Mouse (Mus musculus) CD4-positive, CD25-positive, alpha-beta regulatory T cell (primary cell): ENCODE results near the gene Olfr360. TPM values are rescaled to one million over a fixed set of nuclear protein-coding genes. Genes with fewer than 3 reads are reported as not detected.

Experiments
- polyA plus RNA-seq: library from polyadenylated mRNA; unstranded; fragments of 100-300 nt; shearing (Covaris generic); gene quantifications from one replicate; pipeline ENCODE4 v1.2.1, GENCODE M21; 2017

The Olfr360 gene
- polyA plus RNA-seq = not detected

GRCm38 (mm10) chr2:37065446-37065845 lies at the start of gene Olfr360:
Gene Olfr360 (plus strand): TSS chr2:37065746.

GRCm38 (mm10) chr2:37089190-37089589 lies 23.6 kb downstream of the Olfr360 start, which contains the start of gene Olfr361:
Gene Olfr361 (minus strand): TSS chr2:37089290.

GRCm38 (mm10) chr2:37117810-37118209 lies 52.3 kb downstream of the Olfr360 start, which contains the start of gene Olfr362:
Gene Olfr362 (minus strand): TSS chr2:37117910.

Other genes starting within 250 kb of the Olfr360 start
- gene Olfr3, start 248.7 kb upstream of the Olfr360 start, polyA plus RNA-seq = not detected
- not detected for gene Olfr350, start 219.4 kb upstream of the Olfr360 start, polyA plus RNA-seq
- not detected for gene Olfr351, start 203.1 kb upstream of the Olfr360 start, polyA plus RNA-seq
- not detected for gene Olfr352, start 197.3 kb upstream of the Olfr360 start, polyA plus RNA-seq
- not detected for gene Olfr353, start 172.8 kb upstream of the Olfr360 start, polyA plus RNA-seq
- gene Olfr354, start 160.1 kb upstream of the Olfr360 start, polyA plus RNA-seq = not detected
- not detected for gene Olfr355, start 136.8 kb upstream of the Olfr360 start, polyA plus RNA-seq
- not detected for gene Olfr356, start 128.6 kb upstream of the Olfr360 start, polyA plus RNA-seq
- not detected for gene Olfr357, start 71.9 kb upstream of the Olfr360 start, polyA plus RNA-seq
- gene Olfr358, start 56.4 kb upstream of the Olfr360 start, polyA plus RNA-seq = 0.05 TPM
- gene Olfr361, start 23.5 kb downstream of the Olfr360 start, polyA plus RNA-seq = not detected
- gene Olfr362, start 52.2 kb downstream of the Olfr360 start, polyA plus RNA-seq = not detected
- not detected for gene Olfr364-ps1, start 73.6 kb downstream of the Olfr360 start, polyA plus RNA-seq
- gene Olfr365, start 122.5 kb downstream of the Olfr360 start, polyA plus RNA-seq = not detected
- not detected for gene Olfr366, start 145.8 kb downstream of the Olfr360 start, polyA plus RNA-seq